ENCODE assay signal across 41 mouse cellular contexts in the genomic region with DNA sequence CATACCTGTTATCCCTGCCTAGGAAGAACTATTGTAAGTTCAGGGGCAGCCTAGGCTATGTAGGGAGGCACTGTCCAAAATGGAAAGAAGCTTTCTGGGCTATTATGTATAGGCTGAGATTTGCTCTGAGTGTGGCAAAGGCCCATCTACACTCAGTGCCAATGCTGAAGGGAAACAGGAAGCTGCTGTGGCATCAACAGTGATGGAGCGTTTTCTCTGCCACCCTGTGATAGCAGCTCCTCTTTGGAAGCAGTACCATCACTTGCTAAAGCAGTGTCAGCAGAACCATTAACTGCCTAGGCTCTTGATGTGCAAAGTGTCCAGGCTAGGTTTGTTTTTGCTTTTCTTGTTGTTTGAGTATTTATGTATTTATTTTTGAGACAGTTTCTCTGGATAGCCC. TPM values are rescaled to one million over a fixed set of nuclear protein-coding genes. Genes with fewer than 3 reads are reported as not detected.
"Had no signal": no experiment of that assay in that cellular context is flagged by ENCODE, and none has a peak within 500 bp of the region (broad histone marks: within the 10 kb centered on the region; RNA-seq: fewer than 3 reads in every experiment).

No protein-coding gene starts in this region.

- H3K4me3 ChIP-seq: gastrocnemius, adult 2 months; heart, embryonic 13.5 days; heart, embryonic 15.5 days; hindbrain, embryonic 13.5 days; hindbrain, embryonic 15.5 days; kidney, embryonic 15.5 days; limb, embryonic 13.5 days; limb, embryonic 15.5 days; liver, embryonic 12.5 days had no signal

- H3K27me3 ChIP-seq: heart, embryonic 13.5 days; heart, embryonic 15.5 days; hindbrain, embryonic 13.5 days; hindbrain, embryonic 15.5 days; kidney, embryonic 15.5 days; limb, embryonic 13.5 days; limb, embryonic 15.5 days; liver, embryonic 12.5 days had no signal

- ATAC-seq: hindbrain, postnatal 0 days; intestine, embryonic 16.5 days; liver, embryonic 12.5 days had no signal

- DNase-seq: gastrocnemius, adult 2 months; gastrocnemius, postnatal 10 days; gastrocnemius, postnatal 36 days; heart, adult 11 months; heart, postnatal 14 days; heart, postnatal 36 days; kidney, adult 11 months; kidney, adult 2 months; kidney, adult 9 months; kidney, postnatal 14 days; kidney, postnatal 36 days; layer of hippocampus, adult 9-11 months; layer of hippocampus, postnatal 36 days; left cerebral cortex, postnatal 4 days had no signal

- H3K9ac ChIP-seq: heart, embryonic 13.5 days; heart, embryonic 15.5 days; hindbrain, embryonic 13.5 days; hindbrain, embryonic 15.5 days; kidney, embryonic 15.5 days; limb, embryonic 13.5 days; limb, embryonic 15.5 days; liver, embryonic 12.5 days had no signal

- H3K27ac ChIP-seq: gastrocnemius, adult 2 months; heart, embryonic 13.5 days; heart, embryonic 15.5 days; hindbrain, embryonic 13.5 days; hindbrain, embryonic 15.5 days; hindbrain, postnatal 0 days; kidney, embryonic 15.5 days; kidney, postnatal 0 days; limb, embryonic 13.5 days; limb, embryonic 15.5 days; liver, embryonic 12.5 days had no signal

RNA-seq across cellular contexts. Expression of a gene that starts 12.5 kb away (rescaled TPM):
- total RNA-seq: gastrocnemius, adult 2 months; gastrocnemius, postnatal 10 days; gastrocnemius, postnatal 36 days; heart, postnatal 14 days; heart, postnatal 36 days; hematopoietic stem cell, adult 5-6 weeks; hindbrain, postnatal 0 days; layer of hippocampus, adult 18-20 months; layer of hippocampus, adult 8-10 months; layer of hippocampus, postnatal 14 days; layer of hippocampus, postnatal 36 days; left cerebral cortex, adult 18-20 months; left cerebral cortex, adult 8-10 months; left cerebral cortex, postnatal 10 days; left cerebral cortex, postnatal 25 days; left cerebral cortex, postnatal 4 days; liver, adult 2 months had no signal
- polyA plus RNA-seq: gonadal fat pad, adult 2 months; heart, embryonic 11.5 days; heart, embryonic 13.5 days; heart, embryonic 15.5 days; heart, postnatal 0 days; hindbrain, embryonic 11.5 days; hindbrain, embryonic 13.5 days; hindbrain, embryonic 15.5 days; hindbrain, postnatal 0 days; intestine, embryonic 14.5 days; intestine, embryonic 16.5 days; kidney, adult 2 months; kidney, embryonic 15.5 days; kidney, postnatal 0 days; large intestine, adult 2 months; limb, embryonic 11.5 days; limb, embryonic 13.5 days; limb, embryonic 15.5 days; liver, adult 2 months; liver, embryonic 12.5 days had no signal
